Mouse (Mus musculus) spleen, adult 2 months (tissue): ENCODE data around the gene Gnb3.

Experiments
- CTCF ChIP-seq: fragments of 200-500 bp; IDR thresholded peaks from 2 replicates; pipeline ENCODE4 v1.5.1; 2011; ENCODE audit warnings: mild to moderate bottlenecking, inconsistent platforms; ENCODE audit not compliant: insufficient read depth, insufficient read length, insufficient replicate concordance; ENCODE audit errors: extremely low read depth
- POLR2A ChIP-seq: fragments of 200-500 bp; IDR thresholded peaks from 2 replicates; pipeline ENCODE4 v1.6.1; 2011; ENCODE audit warnings: low read depth, low read length, inconsistent platforms

DNA sequence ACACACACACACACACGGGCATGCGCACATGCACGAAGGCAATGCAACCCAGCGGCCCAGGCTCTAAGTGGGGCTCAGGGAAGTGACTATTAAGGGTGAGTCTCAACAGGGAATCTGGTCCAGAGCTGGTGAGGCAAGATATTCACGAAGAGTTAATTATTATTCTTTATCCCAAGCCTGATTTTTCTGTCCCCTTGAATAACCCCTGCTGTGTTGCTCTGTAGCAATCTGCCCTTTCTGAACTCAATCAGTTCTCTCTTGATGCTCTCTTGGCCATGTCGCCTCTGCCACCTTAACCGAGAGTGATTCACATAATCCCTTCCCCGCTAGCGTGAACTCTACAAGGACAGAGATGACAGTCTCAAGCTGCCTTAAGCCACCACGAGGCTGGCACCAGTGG lies 43.3 kb upstream of the Gnb3 start:
- TF ChIP-seq POLR2A, result no peak
- no peak for TF ChIP-seq CTCF
